Mouse (Mus musculus): ENCODE measurements around the gene Ctxn1.
A peak's percentile ranks its signal among the peaks of the same experiment; 100 is the strongest.
"Not testable (repeated sequence)": the region's sequence is repeated elsewhere in the genome, so short reads cannot be mapped to it uniquely, and the experiment has no call there.

The Ctxn1 gene

GRCm38 (mm10) chr8:4259125-4259804 lies at the start of gene Ctxn1:
Ctxn1 (minus strand) TSS chr8:4259274.
- peak; percentile 98 for DNase-seq

GRCm38 (mm10) chr8:4305838-4306237 lies 46.8 kb upstream of the Ctxn1 start:
- no peak for DNase-seq

DNA sequence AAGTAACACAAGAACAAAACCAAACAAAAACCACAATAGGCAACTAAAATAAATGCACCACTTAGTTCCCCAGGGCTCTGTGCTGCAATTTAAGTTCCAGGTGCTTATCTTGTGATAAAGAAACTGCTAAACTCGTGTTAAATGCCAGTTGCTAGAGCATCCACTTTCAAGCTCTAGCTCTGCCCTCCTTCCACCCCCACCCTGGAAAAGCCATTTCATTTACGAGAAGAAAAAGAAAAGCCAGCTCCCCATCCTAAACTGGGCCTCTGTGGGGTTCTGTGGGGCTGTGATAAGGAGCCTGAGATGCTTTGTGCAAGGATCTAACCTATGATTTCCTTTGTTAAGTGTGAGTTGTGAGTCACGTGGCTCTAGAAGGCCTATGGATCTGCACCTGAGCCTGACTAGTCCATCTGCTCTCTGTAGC lies 45.1 kb upstream of the Ctxn1 start:
- DNase-seq, result no peak

DNA sequence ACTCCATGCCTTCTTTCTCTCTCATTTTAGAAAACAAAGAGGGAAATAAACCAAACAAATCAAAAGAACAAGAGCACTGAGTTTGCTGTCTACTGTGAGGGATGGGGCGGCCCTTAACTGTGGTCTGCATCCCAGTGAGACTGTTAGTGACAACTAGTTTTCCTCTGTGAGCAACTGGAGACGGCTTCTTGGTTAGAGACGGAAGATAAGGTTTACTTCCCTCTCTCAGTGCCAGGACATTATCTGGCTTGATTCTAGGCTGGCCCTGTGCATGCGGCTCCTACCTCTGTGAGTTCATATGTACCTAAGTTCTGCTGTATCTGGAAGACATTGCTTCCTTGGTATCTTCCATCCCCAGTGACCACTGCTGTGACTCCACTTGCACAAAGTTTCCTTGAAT lies 38.7 kb upstream of the Ctxn1 start:
- no peak for DNase-seq

DNA sequence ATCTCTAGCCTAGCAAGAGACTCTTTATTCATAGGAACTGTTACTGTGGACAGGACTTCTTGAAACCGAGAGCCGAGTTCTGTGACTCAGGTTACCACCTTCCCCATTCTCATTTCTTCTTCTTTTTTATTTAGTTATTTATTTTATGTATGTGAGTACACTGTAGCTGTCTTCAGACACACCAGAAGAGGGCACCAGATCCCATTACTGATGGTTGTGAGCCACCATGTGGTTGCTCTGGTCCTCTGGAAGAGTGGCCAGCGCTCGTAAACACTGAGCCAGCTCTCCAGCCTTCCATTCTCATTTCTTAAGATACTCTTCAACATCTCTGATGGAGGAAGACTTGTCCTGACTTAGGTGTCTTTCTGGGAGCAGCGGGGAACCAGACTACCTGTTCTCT lies 33.7 kb upstream of the Ctxn1 start:
- no peak for DNase-seq

DNA sequence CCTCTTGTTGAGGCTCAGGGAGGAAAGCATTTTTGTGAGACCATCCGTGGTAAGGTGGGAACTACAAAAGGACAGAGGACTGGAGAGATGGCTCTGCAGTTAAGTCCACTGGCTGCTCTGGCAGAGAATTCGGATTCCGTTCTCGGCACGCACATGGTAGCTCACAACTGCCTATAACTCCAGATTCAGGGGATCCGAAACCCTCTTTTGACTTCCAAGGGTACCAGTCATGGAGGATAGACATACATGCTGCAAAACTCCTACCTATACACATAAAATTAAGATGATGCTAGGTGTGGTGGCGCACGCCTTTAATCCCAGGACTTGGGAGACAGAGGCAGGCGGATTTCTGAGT lies 17.0 kb upstream of the Ctxn1 start:
- DNase-seq, result no peak

- peak; percentile 98 for DNase-seq
These were observed 16.4 kb upstream of the Ctxn1 start, which contains the start of gene Timm44 for GRCm38 (mm10) chr8:4275275-4276110. Timm44 (minus strand) TSS chr8:4275913.

DNA sequence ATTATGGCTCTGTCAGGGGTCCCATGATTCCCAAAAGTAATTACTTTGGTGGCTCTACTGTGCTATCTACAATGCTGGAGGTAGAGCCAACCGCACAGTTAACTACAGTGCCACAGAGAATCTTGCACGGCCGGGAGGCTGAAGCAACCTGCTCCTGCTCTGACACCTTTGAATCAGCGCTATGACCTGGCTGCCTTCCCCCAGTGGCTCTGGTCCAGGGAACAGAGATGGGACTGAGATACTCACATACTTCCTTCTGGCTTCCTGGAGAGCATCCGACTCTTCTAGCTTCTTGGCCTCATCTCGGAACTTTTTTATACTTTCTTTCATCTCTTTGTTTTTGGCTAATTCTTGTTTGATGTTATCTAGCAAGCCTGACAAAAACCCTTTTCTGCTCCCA lies 10.5 kb upstream of the Ctxn1 start:
- no peak for DNase-seq

GRCm38 (mm10) chr8:4267627-4268026 lies 8.6 kb upstream of the Ctxn1 start:
- DNase-seq, result no peak

GRCm38 (mm10) chr8:4265160-4265914 lies 6.3 kb upstream of the Ctxn1 start:
- peak; percentile 60 for DNase-seq

GRCm38 (mm10) chr8:4263105-4263791 lies 4.2 kb upstream of the Ctxn1 start:
- no peak for DNase-seq

GRCm38 (mm10) chr8:4259805-4260170 lies 714 bp upstream of the Ctxn1 start:
- no peak for DNase-seq

DNA sequence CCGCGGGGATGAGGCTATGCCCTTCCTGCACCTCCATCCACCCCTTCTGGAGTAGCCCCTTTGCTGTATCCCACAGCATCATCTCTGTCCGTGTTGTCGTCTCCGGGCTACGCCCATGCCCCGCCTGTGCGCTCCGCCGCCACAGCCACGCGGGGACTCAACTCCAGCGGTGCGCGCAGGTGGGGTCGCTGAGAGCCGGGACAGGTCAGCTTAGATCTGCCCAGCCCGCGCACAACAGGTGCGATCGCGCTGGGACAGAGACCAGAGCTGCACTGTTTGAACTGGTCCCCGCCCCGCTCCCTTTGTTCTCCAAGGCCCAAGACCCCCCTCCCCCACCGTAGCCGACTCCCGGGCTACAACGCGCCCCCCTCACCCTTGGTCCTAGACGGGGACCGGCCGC lies 396 bp downstream of the Ctxn1 start:
- no peak for DNase-seq

- peak; percentile 89 for DNase-seq
These were observed 841 bp downstream of the Ctxn1 start for GRCm38 (mm10) chr8:4258233-4258632.

DNA sequence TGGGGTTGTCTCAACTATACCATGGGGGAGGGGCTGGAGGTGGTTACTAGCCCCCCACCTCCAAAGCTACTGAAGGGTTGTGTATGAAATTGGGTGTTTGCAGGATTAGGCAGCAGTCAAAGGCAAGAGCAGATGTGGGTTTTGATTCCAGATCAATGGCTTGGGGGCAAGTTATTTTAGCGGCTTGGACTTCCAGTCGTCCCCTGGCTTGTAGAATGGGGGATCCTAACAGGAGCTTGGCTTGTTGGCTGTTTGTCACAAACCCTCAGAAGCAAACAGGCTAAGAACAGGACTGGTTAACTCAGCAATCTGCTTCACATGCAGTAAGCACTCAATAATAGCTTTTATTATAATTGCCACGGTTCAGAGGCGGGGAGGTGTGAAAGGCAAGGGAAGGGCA lies 1.7 kb downstream of the Ctxn1 start:
- DNase-seq, result no peak

DNA sequence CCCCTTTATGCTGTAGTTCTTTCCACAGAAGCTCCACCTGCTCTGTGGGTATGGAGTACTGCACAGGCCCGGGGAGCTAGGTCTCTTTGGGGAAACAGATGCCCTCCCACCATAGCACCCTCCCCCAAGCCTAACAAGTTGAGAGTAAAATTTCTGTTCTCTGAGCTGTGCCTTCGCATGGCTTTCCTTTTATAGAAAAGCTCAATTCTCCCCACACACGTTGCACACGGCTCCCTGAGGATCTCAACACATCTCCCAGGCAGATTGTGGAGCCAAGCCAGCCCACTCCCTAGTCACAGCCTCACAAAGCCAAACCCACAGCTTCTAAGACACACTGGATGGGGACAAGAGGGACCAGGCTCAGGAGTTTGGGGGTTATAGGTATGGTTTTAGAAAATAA lies 2.2 kb downstream of the Ctxn1 start:
- no peak for DNase-seq

DNA sequence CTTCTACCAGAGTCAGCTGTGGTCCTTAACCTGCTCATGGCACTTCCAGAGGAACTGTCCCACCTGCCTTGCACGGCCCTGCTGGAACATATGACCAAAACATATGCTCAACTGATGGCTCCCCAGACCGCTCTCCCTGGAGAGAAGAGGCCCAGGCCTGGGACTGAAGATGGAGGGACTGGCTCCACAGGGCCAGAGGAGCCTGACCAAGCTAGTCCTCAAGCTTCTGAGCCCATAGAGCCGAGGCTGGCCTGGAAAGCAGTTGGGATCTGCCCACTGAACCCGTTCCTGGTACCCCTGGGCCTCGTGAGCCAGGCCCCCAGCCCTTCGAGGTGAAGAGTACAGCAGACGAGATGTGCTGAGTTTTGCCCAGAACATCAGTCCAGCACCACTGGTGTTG lies 3.6 kb downstream of the Ctxn1 start:
- DNase-seq, result not testable (repeated sequence)

DNA sequence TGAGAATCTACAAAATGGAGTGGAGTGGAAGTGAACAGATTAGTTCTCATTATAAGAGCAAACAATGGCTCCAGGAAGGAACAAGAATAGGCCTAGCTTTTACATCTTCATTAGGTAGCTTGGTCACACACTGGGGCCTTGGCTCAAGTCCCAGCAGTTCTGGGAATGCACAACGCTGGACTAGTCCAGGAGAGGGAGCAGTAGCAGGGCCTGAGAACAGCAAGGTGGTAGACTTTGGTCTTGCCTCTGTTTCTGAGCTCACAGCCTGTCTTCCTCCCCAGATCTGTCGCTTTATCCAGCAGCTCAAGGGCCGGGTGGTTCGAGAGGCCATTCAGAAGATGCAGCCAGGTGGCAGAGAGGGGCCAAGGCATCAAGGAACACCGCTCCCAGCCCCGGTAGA lies 5.1 kb downstream of the Ctxn1 start:
- DNase-seq, result peak; percentile 74

GRCm38 (mm10) chr8:4252934-4253841 lies 5.9 kb downstream of the Ctxn1 start, which contains the start of gene Snapc2:
Snapc2 (plus strand) TSS chr8:4253080.
- peak; percentile 99 for DNase-seq

DNA sequence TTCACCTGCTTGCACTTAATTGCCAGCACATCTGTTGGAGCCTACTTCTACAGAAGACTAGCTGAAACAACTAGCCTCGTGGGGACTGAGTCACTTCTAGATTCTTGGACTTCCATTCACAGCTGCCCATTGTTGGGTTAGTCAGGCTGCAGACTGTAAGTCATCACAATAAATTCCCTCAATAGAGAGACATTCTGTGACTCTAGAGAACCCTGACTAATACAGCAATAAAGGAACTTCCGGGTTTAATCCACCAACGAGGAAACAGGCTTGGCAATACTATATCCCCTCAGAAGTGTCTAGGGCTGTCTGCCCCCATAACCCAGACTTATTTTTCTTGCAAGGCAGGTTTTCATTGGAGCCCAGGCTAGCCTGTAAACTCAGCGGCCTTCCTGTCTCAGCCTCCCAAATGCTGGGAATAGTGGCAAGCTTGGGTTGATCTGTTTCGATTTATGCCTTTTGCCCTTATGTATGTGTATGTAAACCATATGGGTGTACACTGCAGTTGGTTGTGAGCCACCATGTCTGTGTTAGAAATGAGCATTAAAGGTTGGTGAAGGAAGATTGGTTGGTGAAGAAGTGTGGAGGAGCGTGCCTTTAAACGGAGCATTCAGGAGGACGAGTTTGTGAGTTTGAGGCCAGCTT lies 6.8 kb downstream of the Ctxn1 start:
- no peak for DNase-seq

DNA sequence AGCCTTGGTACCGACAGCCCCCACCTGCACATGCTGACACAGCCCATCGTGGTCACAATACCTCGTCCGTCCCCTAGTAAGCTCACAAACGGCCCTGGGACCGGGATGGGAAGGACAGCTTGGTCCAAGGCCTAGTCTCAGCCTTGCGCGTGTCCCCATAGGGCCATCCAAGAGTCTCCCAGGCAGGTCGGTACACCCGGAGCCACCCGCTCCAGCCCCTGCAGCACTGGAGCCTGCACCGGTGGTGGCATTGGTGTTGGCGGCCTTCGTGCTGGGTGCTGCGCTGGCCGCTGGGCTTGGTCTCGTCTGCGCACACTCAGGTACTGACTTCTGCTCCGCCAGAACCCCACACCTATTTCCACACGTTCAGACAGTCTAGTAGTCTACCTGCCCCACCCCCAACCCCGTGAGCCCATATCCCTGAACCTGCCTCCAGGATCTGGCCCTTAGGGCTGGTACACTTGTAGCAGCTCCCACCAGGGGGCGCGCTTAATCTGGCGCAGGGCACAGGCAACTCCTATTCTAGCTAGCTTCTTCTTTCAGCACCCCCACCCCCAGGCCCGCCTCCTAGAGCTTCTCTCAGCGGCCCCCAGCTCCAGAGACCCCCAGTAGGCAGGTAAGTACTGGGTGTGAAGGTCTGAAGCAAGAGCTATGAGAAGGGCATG lies 8.6 kb downstream of the Ctxn1 start:
- DNase-seq, result peak; percentile 90
